Mouse (Mus musculus): ENCODE results near the gene C2cd3. TPM values are rescaled to one million over a fixed set of nuclear protein-coding genes. Genes with fewer than 3 reads are reported as not detected.

Gene C2cd3
- 11.1 and 28.8 TPM in 2 replicates for total RNA-seq (2015; ENCODE audit: low replicate concordance)
- 14.8 and 17.4 TPM in 2 replicates for total RNA-seq (2017; ENCODE audit: low replicate concordance)

GRCm38 (mm10) chr7:100371495-100372451 is at the start of gene C2cd3, which contains the start of gene Ppme1:
Gene C2cd3 (plus strand): TSS chr7:100372233.
Gene Ppme1 (minus strand): TSS chr7:100372307.
- ATAC-seq (replicated peaks; ENCODE audit: low FRiP score, poor library complexity, severe bottlenecking): peak; percentile 95

- no peak for ATAC-seq (replicated peaks; ENCODE audit: low FRiP score, poor library complexity, severe bottlenecking)
Observed at GRCm38 (mm10) chr7:100323721-100324120, 48.3 kb upstream of the C2cd3 start.

- ATAC-seq (replicated peaks; ENCODE audit: low FRiP score, poor library complexity, severe bottlenecking): no peak
Observed at GRCm38 (mm10) chr7:100325482-100325881, 46.6 kb upstream of the C2cd3 start.

- no peak for ATAC-seq (replicated peaks; ENCODE audit: low FRiP score, poor library complexity, severe bottlenecking)
Observed at GRCm38 (mm10) chr7:100327514-100327913, 44.5 kb upstream of the C2cd3 start.

- ATAC-seq (replicated peaks; ENCODE audit: low FRiP score, poor library complexity, severe bottlenecking): no peak
Observed at GRCm38 (mm10) chr7:100328636-100329035, 43.4 kb upstream of the C2cd3 start.

GRCm38 (mm10) chr7:100331269-100331668 is 40.8 kb upstream of the C2cd3 start:
- ATAC-seq (replicated peaks; ENCODE audit: low FRiP score, poor library complexity, severe bottlenecking): no peak

GRCm38 (mm10) chr7:100335921-100336320 is 36.1 kb upstream of the C2cd3 start:
- ATAC-seq (replicated peaks; ENCODE audit: low FRiP score, poor library complexity, severe bottlenecking): no peak

- no peak for ATAC-seq (replicated peaks; ENCODE audit: low FRiP score, poor library complexity, severe bottlenecking)
Observed at GRCm38 (mm10) chr7:100354984-100355383, 17.0 kb upstream of the C2cd3 start.

- ATAC-seq (replicated peaks; ENCODE audit: low FRiP score, poor library complexity, severe bottlenecking): no peak
Observed at GRCm38 (mm10) chr7:100356324-100356723, 15.7 kb upstream of the C2cd3 start.

GRCm38 (mm10) chr7:100356768-100357167 is 15.3 kb upstream of the C2cd3 start:
- ATAC-seq (replicated peaks; ENCODE audit: low FRiP score, poor library complexity, severe bottlenecking): no peak

- ATAC-seq (replicated peaks; ENCODE audit: low FRiP score, poor library complexity, severe bottlenecking): no peak
Observed at GRCm38 (mm10) chr7:100357856-100358255, 14.2 kb upstream of the C2cd3 start.

- no peak for ATAC-seq (replicated peaks; ENCODE audit: low FRiP score, poor library complexity, severe bottlenecking)
Observed at GRCm38 (mm10) chr7:100363162-100363561, 8.9 kb upstream of the C2cd3 start.

GRCm38 (mm10) chr7:100364888-100365287 is 7.1 kb upstream of the C2cd3 start:
- ATAC-seq (replicated peaks; ENCODE audit: low FRiP score, poor library complexity, severe bottlenecking): no peak

GRCm38 (mm10) chr7:100372452-100372980 is 483 bp downstream of the C2cd3 start:
- ATAC-seq (replicated peaks; ENCODE audit: low FRiP score, poor library complexity, severe bottlenecking): peak; percentile 13; the same call in 1 of the 2 replicates

GRCm38 (mm10) chr7:100378257-100378656 is 6.2 kb downstream of the C2cd3 start:
- no peak for ATAC-seq (replicated peaks; ENCODE audit: low FRiP score, poor library complexity, severe bottlenecking)

GRCm38 (mm10) chr7:100381161-100381560 is 9.1 kb downstream of the C2cd3 start:
- no peak for ATAC-seq (replicated peaks; ENCODE audit: low FRiP score, poor library complexity, severe bottlenecking)

GRCm38 (mm10) chr7:100383207-100383606 is 11.2 kb downstream of the C2cd3 start:
- ATAC-seq (replicated peaks; ENCODE audit: low FRiP score, poor library complexity, severe bottlenecking): no peak

- no peak for ATAC-seq (replicated peaks; ENCODE audit: low FRiP score, poor library complexity, severe bottlenecking)
Observed at GRCm38 (mm10) chr7:100388174-100388573, 16.1 kb downstream of the C2cd3 start.

GRCm38 (mm10) chr7:100390166-100390565 is 18.1 kb downstream of the C2cd3 start:
- no peak for ATAC-seq (replicated peaks; ENCODE audit: low FRiP score, poor library complexity, severe bottlenecking)

- no peak for ATAC-seq (replicated peaks; ENCODE audit: low FRiP score, poor library complexity, severe bottlenecking)
Observed at GRCm38 (mm10) chr7:100392265-100392664, 20.2 kb downstream of the C2cd3 start.
